Mouse (Mus musculus): Measurements from ENCODE around the gene Adarb2.

Adarb2 gene

GRCm38 (mm10) chr13:8680470-8681129 is 477.9 kb downstream of the Adarb2 start:
- peak; percentile 31 for DNase-seq (ENCODE audit: low read depth)

DNA sequence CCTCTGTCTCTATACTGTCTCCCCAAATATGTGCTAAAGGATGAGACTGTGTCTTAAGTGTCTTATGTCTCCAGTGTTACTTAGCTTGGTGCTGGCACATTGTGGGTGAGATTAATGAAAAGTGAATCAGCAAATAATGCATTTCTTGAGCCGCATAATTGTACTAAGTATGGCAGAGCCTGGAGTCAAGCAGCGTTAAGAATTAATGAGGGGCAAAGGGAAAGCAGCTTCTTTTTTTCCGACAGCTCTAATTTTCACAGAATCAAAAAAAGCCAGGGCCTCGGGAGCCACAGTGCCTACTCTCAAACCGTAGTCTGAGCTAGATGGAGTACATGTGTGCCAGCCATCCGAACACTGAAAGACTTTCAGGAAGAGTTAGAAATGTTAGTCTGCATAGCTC is 488.8 kb downstream of the Adarb2 start:
- no peak for DNase-seq (ENCODE audit: low read depth)

DNA sequence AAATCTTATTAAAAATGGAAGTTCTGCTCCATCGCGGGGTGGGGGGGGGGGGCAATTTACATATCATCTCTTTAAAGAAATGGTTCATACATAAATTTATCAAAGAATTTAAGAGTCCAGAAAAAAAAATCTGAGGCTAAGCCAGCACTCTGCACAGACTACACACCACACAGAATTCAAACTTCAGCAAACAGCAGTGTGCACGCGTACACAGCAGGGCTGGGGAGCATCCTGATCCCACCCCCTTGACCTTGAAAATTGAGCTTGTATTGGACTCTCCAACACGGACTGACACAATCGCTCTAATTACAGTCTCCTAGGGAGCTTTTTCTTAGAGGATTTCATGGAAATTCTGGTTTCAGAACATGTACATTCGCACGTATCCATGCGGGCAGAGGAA is 490.1 kb downstream of the Adarb2 start:
- no peak for DNase-seq (ENCODE audit: low read depth)

DNA sequence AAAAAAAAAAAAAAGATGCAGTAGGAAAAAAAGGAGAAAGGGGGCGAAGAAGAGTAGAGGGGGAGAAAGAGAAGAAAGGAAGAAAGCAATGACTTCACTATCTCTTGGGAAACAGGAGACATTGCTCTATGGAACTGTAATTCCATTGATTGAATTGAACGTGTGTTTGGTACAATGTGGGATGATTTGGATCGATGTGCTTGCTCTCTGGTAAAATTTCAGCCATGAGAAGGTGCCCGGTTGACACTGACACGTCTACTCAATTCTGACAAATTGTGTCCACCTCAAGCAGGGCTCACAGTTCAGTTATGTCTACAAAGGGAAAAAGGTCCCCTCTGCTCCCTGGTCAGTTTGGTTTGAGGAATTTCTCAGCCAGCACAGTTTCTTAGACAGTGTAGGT is 495.8 kb downstream of the Adarb2 start:
- DNase-seq (ENCODE audit: low read depth), result no peak

- no peak for DNase-seq (ENCODE audit: low read depth)
These were observed 497.2 kb downstream of the Adarb2 start for GRCm38 (mm10) chr13:8699831-8700230.

GRCm38 (mm10) chr13:8700981-8701380 is 498.3 kb downstream of the Adarb2 start:
- DNase-seq (ENCODE audit: low read depth), result no peak

GRCm38 (mm10) chr13:8705296-8705695 is 502.6 kb downstream of the Adarb2 start:
- no peak for DNase-seq (ENCODE audit: low read depth)

GRCm38 (mm10) chr13:8713377-8713776 is 510.7 kb downstream of the Adarb2 start:
- DNase-seq (ENCODE audit: low read depth), result no peak

- no peak for DNase-seq (ENCODE audit: low read depth)
These were observed 527.4 kb downstream of the Adarb2 start for GRCm38 (mm10) chr13:8729972-8730645.

DNA sequence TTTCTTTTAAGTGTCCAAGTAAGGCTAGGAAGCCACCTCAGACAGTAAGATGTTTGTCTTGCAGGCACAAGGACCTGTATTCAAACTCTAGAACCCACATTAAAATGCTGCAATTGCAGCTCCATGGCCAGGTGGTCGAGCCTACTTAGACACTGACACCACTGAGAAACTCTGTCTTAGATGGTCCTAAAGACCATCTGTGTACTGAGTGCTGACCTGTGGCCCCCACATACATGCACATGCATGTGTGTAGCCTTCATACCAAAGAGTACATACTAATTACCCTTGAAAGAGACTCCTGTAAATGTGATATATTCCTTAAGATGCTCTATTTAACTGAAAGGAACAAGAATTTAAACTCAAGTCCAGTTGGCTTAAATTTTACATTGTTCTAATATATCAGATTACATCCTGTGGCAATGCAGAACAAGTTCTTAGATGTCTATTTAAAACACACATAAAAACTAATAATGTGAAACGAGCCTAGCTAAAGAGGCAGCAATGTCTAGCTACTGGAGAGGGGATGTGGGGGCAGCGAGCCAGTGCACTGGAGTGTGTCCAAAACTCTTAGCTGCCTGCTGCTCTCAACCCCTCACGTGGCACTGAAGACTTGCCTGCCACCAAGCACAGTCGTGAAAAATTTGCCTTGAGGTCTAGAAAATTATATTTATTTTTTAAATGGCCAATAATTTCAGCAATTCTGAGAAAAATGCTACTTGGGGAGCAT is 534.6 kb downstream of the Adarb2 start:
- DNase-seq (ENCODE audit: low read depth), result no peak

DNA sequence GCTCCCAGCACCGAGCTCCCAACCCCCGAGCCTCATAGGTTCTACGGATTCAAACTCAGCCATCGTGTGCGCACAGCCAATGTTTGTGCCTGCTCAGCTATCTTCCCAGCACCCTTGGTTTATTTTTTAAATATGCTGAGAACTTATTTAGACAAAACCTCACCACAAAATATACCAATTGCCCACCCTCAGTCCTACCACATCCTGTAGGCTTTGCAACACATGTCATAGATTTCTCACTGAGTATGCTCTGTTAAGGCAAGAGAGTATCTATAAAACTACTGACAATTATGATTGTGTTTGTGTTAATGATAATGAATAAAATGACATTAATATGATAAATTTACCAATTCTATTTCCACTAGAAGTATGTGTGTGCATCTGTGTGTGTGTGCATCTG is 540.1 kb downstream of the Adarb2 start:
- DNase-seq (ENCODE audit: low read depth), result no peak

DNA sequence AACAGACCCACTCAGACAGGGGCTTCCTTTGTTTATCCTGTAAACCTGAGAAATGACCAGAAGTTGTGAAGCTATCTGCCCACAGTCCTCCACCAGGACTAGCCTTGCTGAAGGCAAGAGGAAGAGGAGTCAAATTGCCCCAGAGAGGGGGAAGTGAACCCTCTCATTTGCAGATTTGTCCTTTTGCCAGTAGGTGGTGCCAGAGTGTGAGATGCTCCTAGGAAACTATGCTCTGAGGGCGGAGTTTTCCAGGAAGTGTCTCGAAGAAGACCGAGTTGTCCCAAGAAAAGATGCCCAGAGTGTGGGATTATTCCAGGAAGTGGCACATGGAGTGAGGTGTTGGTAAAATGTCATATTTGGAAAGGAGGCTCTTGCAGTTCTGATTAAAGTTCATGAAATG is 541.9 kb downstream of the Adarb2 start:
- peak; percentile 40 for DNase-seq (ENCODE audit: low read depth)

GRCm38 (mm10) chr13:8745596-8745995 is 542.9 kb downstream of the Adarb2 start:
- no peak for DNase-seq (ENCODE audit: low read depth)

GRCm38 (mm10) chr13:8749451-8749850 is 546.8 kb downstream of the Adarb2 start:
- no peak for DNase-seq (ENCODE audit: low read depth)

DNA sequence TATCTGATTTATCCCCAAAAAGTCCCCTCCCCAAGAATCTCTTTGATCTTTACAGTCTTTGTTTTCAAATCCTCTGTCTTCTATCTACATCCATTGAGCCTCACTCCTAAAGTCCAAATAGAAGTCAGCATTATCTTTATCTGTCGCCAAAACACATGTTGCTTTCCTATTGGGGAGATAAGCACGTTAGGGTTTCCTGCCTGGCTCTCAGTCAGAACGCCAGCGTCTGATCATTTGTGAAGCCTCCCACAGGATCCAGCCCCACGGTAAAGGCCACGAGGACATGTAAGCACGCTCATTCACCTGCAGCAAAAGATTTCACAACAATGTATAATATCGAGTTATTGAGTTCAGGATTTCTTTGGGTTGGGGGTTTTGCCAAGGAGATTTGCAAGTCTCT is 558.3 kb downstream of the Adarb2 start:
- DNase-seq (ENCODE audit: low read depth), result no peak

- no peak for DNase-seq (ENCODE audit: low read depth)
These were observed 567.1 kb downstream of the Adarb2 start for GRCm38 (mm10) chr13:8769654-8770227.

- DNase-seq (ENCODE audit: low read depth), result no peak
These were observed 568.0 kb downstream of the Adarb2 start for GRCm38 (mm10) chr13:8770616-8771015.

- peak; percentile 60 for DNase-seq (ENCODE audit: low read depth)
These were observed 577.8 kb downstream of the Adarb2 start for GRCm38 (mm10) chr13:8780441-8780840.

DNA sequence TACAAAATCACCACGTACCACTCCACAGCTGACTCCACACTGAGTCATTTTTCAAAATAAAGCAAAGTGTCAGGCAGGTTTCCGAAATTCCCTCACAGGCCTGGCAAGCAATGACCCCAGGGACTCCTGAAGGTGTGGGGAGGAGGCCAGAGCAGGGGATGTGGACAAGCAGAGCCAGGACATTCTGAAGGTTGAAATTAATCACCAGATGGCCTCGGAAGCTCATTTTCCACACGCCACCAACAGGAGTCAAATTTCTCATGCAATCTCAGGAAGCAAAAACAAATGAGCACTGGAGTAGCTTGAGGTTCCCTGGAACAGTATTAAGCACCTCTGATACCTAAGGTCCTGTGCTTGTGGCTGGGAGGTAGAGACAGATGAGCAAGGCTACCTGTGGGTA is 580.0 kb downstream of the Adarb2 start:
- no peak for DNase-seq (ENCODE audit: low read depth)

- DNase-seq (ENCODE audit: low read depth), result no peak
These were observed 581.1 kb downstream of the Adarb2 start for GRCm38 (mm10) chr13:8783686-8784307.

- no peak for DNase-seq (ENCODE audit: low read depth)
These were observed 581.8 kb downstream of the Adarb2 start for GRCm38 (mm10) chr13:8784308-8785061.

DNA sequence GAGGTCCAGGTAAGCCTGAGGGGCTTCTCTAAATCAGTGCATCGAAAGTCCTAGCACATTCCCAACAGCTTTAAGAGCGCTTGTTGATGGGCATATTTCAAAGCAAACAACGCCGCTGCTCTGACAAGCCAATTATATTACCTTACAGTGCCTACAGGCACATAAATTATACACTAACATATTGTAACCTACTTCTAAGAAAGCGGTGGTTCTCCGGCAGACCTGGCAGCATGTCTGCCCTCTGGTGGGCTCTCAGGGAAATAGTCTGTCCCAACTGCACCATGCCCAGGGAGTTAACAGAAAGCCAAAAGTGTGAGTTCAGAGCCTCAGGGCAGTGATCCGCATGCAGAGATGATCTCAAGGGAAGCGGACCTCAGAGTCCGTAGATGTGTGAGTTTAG is 582.5 kb downstream of the Adarb2 start:
- peak; percentile 70 for DNase-seq (ENCODE audit: low read depth)
